Comparison of ENCODE assay signal across 1 mouse cellular context in genomic region chr6:11925496-11926041, GRCm38 (mm10).
TF ChIP-seq lines count a peak whose summit lies in the region.

No protein-coding gene starts in this region.

TF ChIP-seq in CH12.LX, 34 proteins besides CTCF, POLR2A, EP300 and RAD21 (continued from another document):
- TF ChIP-seq IRF4 (IDR thresholded peaks at IDR 0.05; ENCODE audit: low read depth, low read length) = peak; percentile 92
- 0 out of 2 replicates have a peak, but pooled peaks have one; percentile 13 for TF ChIP-seq UBTF (IDR thresholded peaks at IDR 0.05; ENCODE audit: low read depth, low read length)
- TF ChIP-seq USF1 (IDR thresholded peaks at IDR 0.05; ENCODE audit: low read depth, low read length) = no peak
- TF ChIP-seq KAT2A (IDR thresholded peaks at IDR 0.05; ENCODE audit: insufficient replicate concordance, low read length) = peak; percentile 61; the same call in 1 of the 2 replicates
- no peak for TF ChIP-seq USF2 (conservative IDR thresholded peaks at IDR 0.05; ENCODE audit: low read depth, low read length)
- no peak for TF ChIP-seq JUND (conservative IDR thresholded peaks at IDR 0.05; ENCODE audit: low read depth, low read length)
- peak; percentile 68; the same call in 1 of the 2 replicates for TF ChIP-seq POLR2AphosphoS2 (IDR thresholded peaks at IDR 0.05; ENCODE audit: low read depth, low read length)
- no peak for TF ChIP-seq SMC3 (IDR thresholded peaks at IDR 0.05; ENCODE audit: low read depth, low read length)
- no peak for TF ChIP-seq BHLHE40 (IDR thresholded peaks at IDR 0.05; ENCODE audit: low read depth, low read length)
- peak; percentile 79 for TF ChIP-seq HCFC1 (IDR thresholded peaks at IDR 0.05; ENCODE audit: low read depth, low read length)
- peak; percentile 86 for TF ChIP-seq NRF1 (IDR thresholded peaks at IDR 0.05; ENCODE audit: low read depth, low read length)
- TF ChIP-seq ZC3H11A (IDR thresholded peaks at IDR 0.05; ENCODE audit: low read depth, low read length) = no peak
- no peak for TF ChIP-seq GABPA (IDR thresholded peaks at IDR 0.05; ENCODE audit: insufficient replicate concordance, low read depth, low read length)
- no peak for TF ChIP-seq MAZ (IDR thresholded peaks at IDR 0.05; ENCODE audit: low read depth, low read length)
- peak; percentile 90 for TF ChIP-seq NELFE (IDR thresholded peaks at IDR 0.05; ENCODE audit: low read depth, low read length)
- TF ChIP-seq CHD2 (IDR thresholded peaks at IDR 0.05; ENCODE audit: low read length) = no peak
- TF ChIP-seq TCF12 (IDR thresholded peaks at IDR 0.05; ENCODE audit: low read depth, low read length) = peak; percentile 70
- no peak for TF ChIP-seq ETS1 (conservative IDR thresholded peaks at IDR 0.05; ENCODE audit: low read depth, low read length)
- TF ChIP-seq ZMIZ1 (IDR thresholded peaks at IDR 0.05; ENCODE audit: low read depth, low read length) = peak; percentile 62; the same call in 1 of the 2 replicates
